Mouse (Mus musculus) embryonic stem cell, embryonic (primary cell): ENCODE results near the gene 2810459M11Rik.

Experiments used
- CTCF ChIA-PET, 4 experiments: fragments of 300-600 bp in 2 of 4; fragments of 350-600 bp in 2 of 4; sonication (Branson Sonifier 250); formaldehyde crosslinking; loops; one replicate each; lab custom pipeline; 2022; ENCODE audit warnings: inconsistent platforms in 2 of 4; lab: Charles Lee
- POLR2A ChIA-PET, 4 experiments: fragments of 300-600 bp in 2 of 4; fragments of 350-600 bp in 2 of 4; sonication (Branson Sonifier 250); formaldehyde crosslinking; loops; one replicate each; lab custom pipeline; 2022; ENCODE audit warnings: antibody characterized with exemption in 4 of 4, inconsistent platforms in 1 of 4; lab: Charles Lee

The 2810459M11Rik gene

GRCm38 (mm10) chr1:86045056-86045455, 607 bp upstream of the 2810459M11Rik start:
- POLR2A ChIA-PET = interaction anchor here in 3 of 4 experiments (0.5 to 3.1 kb wide), 7 partner anchors 11 to 537 kb away, joined by 3 to 10 read pairs (median 5); partner anchors contain the start of gene Pde6d (in 1 of the 3)

GRCm38 (mm10) chr1:86046833-86047563, 1.3 kb downstream of the 2810459M11Rik start:
- ChIA-PET POLR2A (interaction anchor here in 3 of 4 experiments (1.4 to 4.0 kb wide), 6 partner anchors 9 to 18 kb away, joined by 3 to 15 read pairs (median 6); partner anchors contain the start of gene Psmd1 (in 1 of the 3)), CTCF (interaction anchor here in 3 of 4 experiments (0.9 to 3.6 kb wide), 5 partner anchors 8 to 40 kb away, joined by 3 to 17 read pairs (median 4); no protein-coding TSS in a partner anchor)

More at GRCm38 (mm10) chr1:86045056-86045455, 607 bp upstream of the 2810459M11Rik start:
- CTCF ChIA-PET = interaction anchor here (0.6 to 3.6 kb wide), 5 partner anchors 9 to 15 kb away, joined by 3 to 17 read pairs (median 5); no protein-coding TSS in a partner anchor

GRCm38 (mm10) chr1:86048231-86048630, 2.6 kb downstream of the 2810459M11Rik start:
- CTCF ChIA-PET = interaction anchor here in 1 of 4 experiments (1.8 kb wide), 1 partner anchor 11 kb away, joined by 8 read pairs; no protein-coding TSS in a partner anchor
- POLR2A ChIA-PET = interaction anchor here in 2 of 4 experiments (1.0 to 4.0 kb wide), 2 partner anchors 11 kb away, joined by 3 to 15 read pairs; no protein-coding TSS in a partner anchor

- ChIA-PET CTCF (interaction anchor here in 2 of 4 experiments (0.6 to 1.8 kb wide), 2 partner anchors 9 to 10 kb away, joined by 4 to 8 read pairs; no protein-coding TSS in a partner anchor), POLR2A (interaction anchor here in 2 of 4 experiments (1.0 to 4.0 kb wide), 2 partner anchors 10 to 11 kb away, joined by 3 to 15 read pairs; no protein-coding TSS in a partner anchor)
Observed at GRCm38 (mm10) chr1:86048744-86049143, 3.1 kb downstream of the 2810459M11Rik start.

- ChIA-PET POLR2A (interaction anchor here in 1 of 4 experiments (1.4 kb wide), 2 partner anchors 10 to 11 kb away, joined by 4 to 5 read pairs; partner anchors contain the start of gene Psmd1), CTCF (no interaction called here)
Observed at GRCm38 (mm10) chr1:86053198-86053921, 7.7 kb downstream of the 2810459M11Rik start.

GRCm38 (mm10) chr1:86054943-86055342, 9.3 kb downstream of the 2810459M11Rik start:
- ChIA-PET CTCF (interaction anchor here in 1 of 4 experiments (0.7 kb wide), 1 partner anchor 9 kb away, joined by 3 read pairs; no protein-coding TSS in a partner anchor), POLR2A (no interaction called here)

GRCm38 (mm10) chr1:86056284-86056683, 10.6 kb downstream of the 2810459M11Rik start:
- ChIA-PET CTCF (interaction anchor here in 1 of 4 experiments (1.1 kb wide), 1 partner anchor 123 kb away, joined by 3 read pairs; no protein-coding TSS in a partner anchor), POLR2A (interaction anchor here in 2 of 4 experiments (0.7 to 1.9 kb wide), 2 partner anchors 11 to 1730 kb away, joined by 3 to 8 read pairs; partner anchors contain the start of gene 2810459M11Rik (in 1 of the 2))

- ChIA-PET POLR2A (interaction anchor here (0.7 to 3.6 kb wide), 68 partner anchors 8 to 469 kb away, joined by 3 to 20 read pairs (median 3); partner anchors contain the start of genes Armc9 (in 3 of the 4), Cab39 (in 3 of the 4), 2810459M11Rik (in 2 of the 4) and Ncl (in 2 of the 4)), CTCF (interaction anchor here (0.5 to 3.1 kb wide), 59 partner anchors 8 to 371 kb away, joined by 3 to 20 read pairs (median 4); partner anchors contain the start of genes 2810459M11Rik (in 4 of the 4), Cab39 (in 1 of the 4) and Htr2b (in 1 of the 4))
Observed at GRCm38 (mm10) chr1:86058856-86059769, 13.4 kb downstream of the 2810459M11Rik start.

- CTCF ChIA-PET = interaction anchor here in 2 of 4 experiments (0.7 to 1.0 kb wide), 2 partner anchors 81 to 109 kb away, joined by 3 to 4 read pairs; no protein-coding TSS in a partner anchor
- POLR2A ChIA-PET = interaction anchor here in 3 of 4 experiments (0.7 to 1.8 kb wide), 16 partner anchors 10 to 464 kb away, joined by 3 to 7 read pairs (median 4); partner anchors contain the start of genes Ncl (in 2 of the 3), Armc9 (in 1 of the 3), Ptma (in 1 of the 3) and Spata3 (in 1 of the 3)
Observed at GRCm38 (mm10) chr1:86062523-86062922, 16.9 kb downstream of the 2810459M11Rik start.

- ChIA-PET POLR2A (interaction anchor here (0.5 to 1.7 kb wide), 19 partner anchors 12 to 484 kb away, joined by 3 to 7 read pairs (median 3); partner anchors contain the start of genes 2810459M11Rik (in 1 of the 4), Armc9 (in 1 of the 4) and Ncl (in 1 of the 4)), CTCF (interaction anchor here in 3 of 4 experiments (0.5 to 0.6 kb wide), 3 partner anchors 411 to 1045 kb away, joined by 3 to 4 read pairs (median 3); no protein-coding TSS in a partner anchor)
Observed at GRCm38 (mm10) chr1:86064271-86064991, 18.8 kb downstream of the 2810459M11Rik start, which contains the start of gene Psmd1. TSS of gene Psmd1 (plus strand) at chr1:86064387.

GRCm38 (mm10) chr1:86076565-86076964, 30.9 kb downstream of the 2810459M11Rik start:
- POLR2A ChIA-PET = interaction anchor here in 3 of 4 experiments (0.7 to 1.5 kb wide), 4 partner anchors 12 to 40 kb away, joined by 3 to 4 read pairs (median 3); no protein-coding TSS in a partner anchor
- CTCF ChIA-PET = no interaction called here

GRCm38 (mm10) chr1:86094413-86094812, 48.8 kb downstream of the 2810459M11Rik start:
- CTCF ChIA-PET = interaction anchor here in 1 of 4 experiments (1.2 kb wide), 1 partner anchor 34 kb away, joined by 5 read pairs; no protein-coding TSS in a partner anchor
- POLR2A ChIA-PET = no interaction called here

GRCm38 (mm10) chr1:86105054-86105453, 59.4 kb downstream of the 2810459M11Rik start:
- CTCF ChIA-PET = interaction anchor here in 1 of 4 experiments (0.6 kb wide), 1 partner anchor 24 kb away, joined by 3 read pairs; no protein-coding TSS in a partner anchor
- POLR2A ChIA-PET = no interaction called here
